Mouse (Mus musculus): ENCODE measurements around the gene A930004D18Rik.

A930004D18Rik gene

GRCm38 (mm10) chr2:18037491-18037890 lies at the start of gene A930004D18Rik:
Gene A930004D18Rik, minus strand, starts transcription at chr2:18037737.
- no peak for DNase-seq

GRCm38 (mm10) chr2:18080182-18080860 lies 42.8 kb upstream of the A930004D18Rik start:
- peak; percentile 73 for DNase-seq

- DNase-seq: no peak
Observed at GRCm38 (mm10) chr2:18071947-18072346, 34.4 kb upstream of the A930004D18Rik start.

- DNase-seq: no peak
Observed at GRCm38 (mm10) chr2:18068071-18068796, 30.7 kb upstream of the A930004D18Rik start.

- DNase-seq: no peak
Observed at GRCm38 (mm10) chr2:18066436-18066835, 28.9 kb upstream of the A930004D18Rik start.

GRCm38 (mm10) chr2:18065708-18066030 lies 28.1 kb upstream of the A930004D18Rik start:
- DNase-seq: no peak

GRCm38 (mm10) chr2:18064941-18065707 lies 27.6 kb upstream of the A930004D18Rik start:
- DNase-seq: peak; percentile 88

- peak; percentile 97 for DNase-seq
Observed at GRCm38 (mm10) chr2:18064356-18064858, 26.9 kb upstream of the A930004D18Rik start.

GRCm38 (mm10) chr2:18063763-18064251 lies 26.3 kb upstream of the A930004D18Rik start:
- peak; percentile 87 for DNase-seq

GRCm38 (mm10) chr2:18060396-18060795 lies 22.9 kb upstream of the A930004D18Rik start:
- DNase-seq: no peak

GRCm38 (mm10) chr2:18059891-18060290 lies 22.4 kb upstream of the A930004D18Rik start:
- no peak for DNase-seq

GRCm38 (mm10) chr2:18059063-18059462 lies 21.5 kb upstream of the A930004D18Rik start:
- no peak for DNase-seq

GRCm38 (mm10) chr2:18058146-18058708 lies 20.7 kb upstream of the A930004D18Rik start:
- no peak for DNase-seq

GRCm38 (mm10) chr2:18057336-18058145 lies 20.0 kb upstream of the A930004D18Rik start:
- peak; percentile 71 for DNase-seq

- peak; percentile 93 for DNase-seq
Observed at GRCm38 (mm10) chr2:18056786-18057255, 19.3 kb upstream of the A930004D18Rik start.

- peak; percentile 96 for DNase-seq
Observed at GRCm38 (mm10) chr2:18055929-18056785, 18.6 kb upstream of the A930004D18Rik start.

- no peak for DNase-seq
Observed at GRCm38 (mm10) chr2:18055016-18055928, 17.7 kb upstream of the A930004D18Rik start, which contains the start of gene Mllt10. Gene Mllt10, plus strand, starts transcription at chr2:18055237.

- peak; percentile 47 for DNase-seq
Observed at GRCm38 (mm10) chr2:18053951-18054530, 16.5 kb upstream of the A930004D18Rik start.

Measured in cerebellum, adult 9-11 months (tissue).